Mouse (Mus musculus) limb, embryonic 14.5 days (tissue): ENCODE results near the gene Tns1. TPM values are rescaled to one million over a fixed set of nuclear protein-coding genes. Genes with fewer than 3 reads are reported as not detected.

Experiments
- ATAC-seq: fragments of 200-750 bp; cut with Nextera tagmentation; 2 replicates; pipeline ENCODE4 v1.8.0; 2017; ENCODE audit warnings: low read depth, moderate number of reproducible peaks, moderate TSS enrichment; ENCODE audit not compliant: low FRiP score
- DNase-seq: peaks from one replicate; pipeline ENCODE4 v3.0.0-alpha.2; 2015; ENCODE audit warnings: low spot score
- H3K27ac ChIP-seq: fragments of 300-500 bp; sonication (generic); replicated peaks from 2 replicates; pipeline ENCODE4 v1.5.1; 2014; ENCODE audit warnings: low read depth, mild to moderate bottlenecking, low read length, moderate library complexity, mixed read lengths
- H3K27me3 ChIP-seq: fragments of 300-500 bp; sonication (generic); 2 replicates; pipeline ENCODE4 v1.6.1; 2014; ENCODE audit warnings: low read length, mixed read lengths; ENCODE audit not compliant: control insufficient read depth, insufficient read depth
- H3K36me3 ChIP-seq: fragments of 300-500 bp; sonication (generic); 2 replicates; pipeline ENCODE4 v1.6.1; 2014; ENCODE audit warnings: mild to moderate bottlenecking, low read length, moderate library complexity, mixed read lengths; ENCODE audit not compliant: control insufficient read depth, insufficient read depth
- H3K4me1 ChIP-seq: fragments of 300-500 bp; sonication (generic); 2 replicates; pipeline ENCODE4 v1.6.1; 2014; ENCODE audit warnings: antibody characterized with exemption, low read length, mixed read lengths; ENCODE audit not compliant: control insufficient read depth, insufficient read depth
- H3K4me2 ChIP-seq: fragments of 300-500 bp; sonication (generic); replicated peaks from 2 replicates; pipeline ENCODE4 v1.6.1; 2014; ENCODE audit warnings: low read depth, mild to moderate bottlenecking, low read length, moderate library complexity; ENCODE audit not compliant: severe bottlenecking
- H3K4me3 ChIP-seq: fragments of 300-500 bp; sonication (generic); replicated peaks from 2 replicates; pipeline ENCODE4 v1.5.1; 2014; ENCODE audit warnings: low read length
- H3K9ac ChIP-seq: fragments of 300-500 bp; sonication (generic); 2 replicates; pipeline ENCODE4 v1.6.1; 2014; ENCODE audit warnings: mild to moderate bottlenecking, low read depth, low read length, moderate library complexity; ENCODE audit not compliant: severe bottlenecking
- H3K9me3 ChIP-seq: fragments of 300-500 bp; sonication (generic); 2 replicates; pipeline ENCODE4 v1.6.1; 2016; ENCODE audit warnings: low read length; ENCODE audit not compliant: control insufficient read depth
- POLR2A ChIP-seq: fragments of 200-500 bp; IDR thresholded peaks from 2 replicates; pipeline ENCODE4 v1.8.0; 2012; ENCODE audit warnings: inconsistent platforms, mild to moderate bottlenecking, moderate library complexity, borderline replicate concordance; ENCODE audit not compliant: insufficient read depth, insufficient read length; ENCODE audit errors: extremely low read depth
- WGBS: fragments of 180-500 bp; shearing (Covaris S2); extraction: QIAGEN DNeasy Blood & Tissue Kit; methylation state at CpG from one replicate; pipeline ENCODE4 v1.1.7; 2014; 5-methylcytosine and 5-hydroxymethylcytosine counted together
- polyA plus RNA-seq, 2 experiments: library from polyadenylated mRNA; depleted of rRNA in 1 of 2; stranded (reverse) in 1 of 2; unstranded in 1 of 2; fragments of >200 nt; fragmentation: Nextera tagmentation in 1 of 2; extraction: Ambion mirVana in 1 of 2; gene quantifications; 2 replicates each; pipeline versions ENCODE4 v1.2.1 to v1.2.3; 2012 to 2014

The Tns1 gene
- polyA plus RNA-seq, 2 experiments = 38.0 to 51.3 TPM

GRCm38 (mm10) chr1:73992201-73992938 is 131.9 kb downstream of the Tns1 start:
- Histone ChIP-seq H3K4me1 (0 out of 2 replicates have a peak, but pooled peaks cover 4% of the 10 kb centered on the region), H3K4me3 (no peak overlapping the region), H3K27me3 (no peaks in the 10 kb centered on the region), H3K36me3 (peaks cover 79% of the 10 kb centered on the region), H3K9ac (no peak overlapping the region), H3K9me3 (no peaks in the 10 kb centered on the region), H3K27ac (no peak overlapping the region), H3K4me2 (no peak overlapping the region)
- 56% methylated on average over 5 of the region's 5 CpGs for WGBS
- ATAC-seq = no peak
- no peak for DNase-seq
- no peak for TF ChIP-seq POLR2A

DNA sequence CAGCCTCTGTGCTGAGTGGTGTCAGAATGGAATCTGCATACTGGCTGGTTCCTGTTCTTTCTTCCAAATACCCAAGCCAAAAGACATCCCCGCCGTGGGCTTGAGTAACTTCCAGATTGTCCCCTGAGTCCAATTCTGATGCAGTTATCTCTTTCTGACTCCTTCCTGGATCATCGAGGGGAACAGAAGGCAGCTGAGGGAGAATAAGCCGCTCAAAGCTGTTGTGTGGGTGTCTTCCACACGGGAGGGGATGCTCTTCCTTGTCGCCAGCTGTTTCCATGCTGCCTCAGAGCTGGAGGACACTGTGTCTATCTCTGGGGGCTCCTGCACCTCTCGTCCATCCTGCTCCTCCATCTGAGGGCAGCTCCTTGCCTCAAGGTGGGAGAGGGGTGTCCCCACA is 133.0 kb downstream of the Tns1 start:
- 85% methylated on average over 7 of the region's 7 CpGs for WGBS
- 0 out of 2 replicates have a peak, but pooled peaks cover 4% of the 10 kb centered on the region for H3K4me1 ChIP-seq
- no peaks in the 10 kb centered on the region for H3K27me3 ChIP-seq
- no peak overlapping the region for H3K9ac ChIP-seq
- no peak for TF ChIP-seq POLR2A
- no peak overlapping the region for H3K27ac ChIP-seq
- no peak for DNase-seq
- ATAC-seq = no peak
- H3K4me2 ChIP-seq = no peak overlapping the region
- H3K4me3 ChIP-seq = no peak overlapping the region
- peaks cover 69% of the 10 kb centered on the region for H3K36me3 ChIP-seq
- H3K9me3 ChIP-seq = no peaks in the 10 kb centered on the region

GRCm38 (mm10) chr1:73990024-73990423 is 134.2 kb downstream of the Tns1 start:
- no peak for TF ChIP-seq POLR2A
- no peak overlapping the region for H3K4me3 ChIP-seq
- no peak overlapping the region for H3K27ac ChIP-seq
- peaks cover 73% of the 10 kb centered on the region for H3K36me3 ChIP-seq
- H3K27me3 ChIP-seq = no peaks in the 10 kb centered on the region
- 0 out of 2 replicates have a peak, but pooled peaks cover 4% of the 10 kb centered on the region for H3K4me1 ChIP-seq
- 89% methylated on average over 3 of the region's 3 CpGs for WGBS
- ATAC-seq = no peak
- H3K4me2 ChIP-seq = no peak overlapping the region
- no peak overlapping the region for H3K9ac ChIP-seq
- no peaks in the 10 kb centered on the region for H3K9me3 ChIP-seq
- no peak for DNase-seq

DNA sequence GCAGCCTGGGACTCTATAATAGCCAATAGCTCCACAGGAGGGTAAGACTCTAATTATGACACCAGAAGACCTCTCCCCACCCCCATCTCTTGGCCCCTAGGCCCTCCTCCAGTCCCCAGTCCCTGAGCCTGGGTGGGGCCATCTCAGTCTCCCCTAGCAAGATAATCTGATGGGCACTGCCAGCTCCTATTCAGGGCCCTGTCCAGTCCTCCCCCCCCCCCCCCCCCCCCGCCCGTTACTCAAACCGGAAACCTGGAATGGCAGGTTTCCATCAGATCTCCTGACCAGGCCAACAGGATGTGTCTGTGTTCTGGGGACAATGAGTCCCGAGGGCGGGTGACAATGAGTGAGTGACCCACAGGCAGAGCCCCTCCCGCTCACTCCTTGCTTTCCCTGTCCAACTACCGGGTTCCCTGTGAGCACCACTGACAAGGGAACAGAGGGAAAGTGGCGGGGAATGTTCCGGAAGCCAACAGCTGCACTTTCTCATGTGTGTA is 136.5 kb downstream of the Tns1 start:
- no peak for DNase-seq
- Histone ChIP-seq H3K27me3 (no peaks in the 10 kb centered on the region), H3K27ac (no peak overlapping the region), H3K9me3 (no peaks in the 10 kb centered on the region), H3K4me3 (no peak overlapping the region), H3K4me2 (no peak overlapping the region), H3K36me3 (peaks cover 79% of the 10 kb centered on the region), H3K4me1 (no peaks in the 10 kb centered on the region), H3K9ac (no peak overlapping the region)
- WGBS = 55% methylated on average over 7 of the region's 9 CpGs
- no peak for ATAC-seq
- TF ChIP-seq POLR2A = no peak

- no peak for TF ChIP-seq POLR2A
- no peak for DNase-seq
- Histone ChIP-seq H3K9ac (no peak overlapping the region), H3K9me3 (no peaks in the 10 kb centered on the region), H3K36me3 (peaks cover 79% of the 10 kb centered on the region), H3K4me2 (no peak overlapping the region), H3K4me3 (no peak overlapping the region), H3K4me1 (no peaks in the 10 kb centered on the region), H3K27ac (no peak overlapping the region), H3K27me3 (no peaks in the 10 kb centered on the region)
- ATAC-seq = peak; percentile 55
- WGBS = 44% methylated on average over 6 of the region's 6 CpGs
Measured at GRCm38 (mm10) chr1:73986268-73987045, 137.8 kb downstream of the Tns1 start.
